Mouse (Mus musculus) liver, adult 2 months (tissue): ENCODE measurements around the gene Pard3. TPM values are rescaled to one million over a fixed set of nuclear protein-coding genes. Genes with fewer than 3 reads are reported as not detected.
A peak's percentile ranks its signal among the peaks of the same experiment; 100 is the strongest.

ENCODE experiments used
- DNase-seq: peaks from one replicate; pipeline ENCODE4 v3.0.0-alpha.2; 2011; ENCODE audit warnings: low read depth, low spot score; ENCODE audit errors: extremely low read depth
- H3K27ac ChIP-seq: fragments of 200-500 bp; replicated peaks from 2 replicates; pipeline ENCODE4 v1.5.1; 2012; ENCODE audit warnings: low read depth, mild to moderate bottlenecking, control low read depth, inconsistent platforms, low read length; ENCODE audit not compliant: insufficient read depth
- H3K27me3 ChIP-seq: fragments of 200-500 bp; 2 replicates; pipeline ENCODE4 v1.6.1; 2012; ENCODE audit warnings: mild to moderate bottlenecking, moderate library complexity, low read length, inconsistent platforms; ENCODE audit not compliant: control insufficient read depth, insufficient read depth
- H3K36me3 ChIP-seq: fragments of 200-500 bp; 2 replicates; pipeline ENCODE4 v1.6.1; 2012; ENCODE audit warnings: low read length, inconsistent platforms; ENCODE audit not compliant: control insufficient read depth, insufficient read depth
- H3K4me1 ChIP-seq: fragments of 200-500 bp; 2 replicates; pipeline ENCODE4 v1.6.1; 2011; ENCODE audit warnings: low read length; ENCODE audit not compliant: control insufficient read depth, insufficient read depth
- H3K4me3 ChIP-seq: fragments of 200-500 bp; 2 replicates; pipeline ENCODE4 v1.5.1; 2011; ENCODE audit warnings: low read depth, mild to moderate bottlenecking, control low read depth, low read length, moderate library complexity; ENCODE audit not compliant: insufficient read depth
- H3K79me2 ChIP-seq: fragments of 200-500 bp; 2 replicates; pipeline ENCODE4 v1.6.1; 2012; ENCODE audit warnings: inconsistent platforms, mild to moderate bottlenecking, low read length, moderate library complexity; ENCODE audit not compliant: control insufficient read depth, insufficient read depth
- H3K9ac ChIP-seq: fragments of 200-500 bp; 2 replicates; pipeline ENCODE4 v1.6.1; 2012; ENCODE audit warnings: low read depth, mild to moderate bottlenecking, control low read depth, inconsistent platforms, low read length
- CTCF ChIP-seq: fragments of 200-500 bp; IDR thresholded peaks from 2 replicates; pipeline ENCODE4 v1.5.1; 2011; ENCODE audit warnings: low read depth, low read length, control low read depth
- POLR2A ChIP-seq: fragments of 200-500 bp; IDR thresholded peaks from 2 replicates; pipeline ENCODE4 v1.6.1; 2011; ENCODE audit warnings: low read length, control low read depth; ENCODE audit not compliant: insufficient read depth; ENCODE audit errors: extremely low read depth
- WGBS: fragments of 180-500 bp; shearing (Covaris S2); methylation state at CpG from one replicate; pipeline ENCODE4 v1.1.7; 2018; 5-methylcytosine and 5-hydroxymethylcytosine counted together
- polyA plus RNA-seq: library from polyadenylated mRNA; depleted of rRNA; stranded (reverse); fragments of >200 nt; gene quantifications from 2 replicates; pipeline ENCODE4 v1.2.3, GENCODE M21; 2012; rRNA removed
- total RNA-seq: library from RNA; depleted of rRNA; stranded (reverse); fragments of >200 nt; gene quantifications from 2 replicates; pipeline ENCODE4 v1.2.3, GENCODE M21; 2014; rRNA removed

Gene Pard3
- 47.4 and 54.9 TPM in 2 replicates for total RNA-seq
- polyA plus RNA-seq: 61.4 and 62.4 TPM in 2 replicates

DNA sequence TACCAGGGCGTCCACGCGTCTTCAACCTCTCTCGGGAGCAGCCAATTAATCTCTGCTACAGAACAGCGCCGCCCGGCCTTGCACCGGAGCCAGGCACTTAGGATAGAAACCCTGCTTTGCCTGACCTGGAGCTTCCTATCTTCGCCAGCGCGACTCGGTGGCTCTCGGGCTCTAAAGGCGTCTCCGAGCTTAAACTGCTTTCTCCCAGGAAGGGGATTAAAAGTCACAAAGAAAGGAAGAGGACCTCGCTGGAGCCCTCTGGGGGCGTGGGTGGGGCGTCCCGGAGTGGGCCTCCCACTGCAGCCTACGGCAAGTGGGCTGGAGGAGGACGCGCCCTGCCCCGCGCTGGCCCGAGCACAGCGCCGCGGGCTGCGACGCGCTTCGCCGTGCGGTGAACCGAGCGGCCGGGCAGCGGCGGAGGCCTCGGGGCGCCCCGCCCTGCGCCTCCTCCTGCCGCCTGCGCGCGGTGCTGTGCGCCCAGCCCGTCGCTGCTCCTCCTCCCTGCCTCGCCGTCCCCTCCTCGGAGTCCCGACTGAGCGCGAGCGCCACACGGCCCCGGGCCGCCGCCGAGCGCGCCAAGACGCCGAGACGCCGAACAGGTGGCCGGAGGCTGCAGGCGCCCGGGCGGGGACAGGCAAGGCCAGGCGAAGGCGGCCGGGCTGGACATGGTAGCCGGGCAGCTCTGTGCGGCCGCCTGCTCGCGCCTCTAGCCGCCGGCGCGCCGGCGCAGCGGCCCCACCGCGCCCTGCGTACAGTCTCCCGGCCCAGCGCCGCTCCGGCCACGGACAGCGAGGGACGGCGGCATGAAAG is at the start of gene Pard3:
Gene Pard3 (plus strand): TSS at position 343 of the 810 bp plus-strand sequence.
- Histone ChIP-seq H3K9ac (peak within 1 kb of the TSS; percentile 100), H3K4me3 (peak within 1 kb of the TSS; percentile 99), H3K27ac (peak within 1 kb of the TSS; percentile 98), H3K36me3 (no peaks in the 10 kb centered on the region), H3K4me1 (peaks cover 17% of the 10 kb centered on the region), H3K79me2 (peaks cover 24% of the 10 kb centered on the region), H3K27me3 (no peaks in the 10 kb centered on the region)
- peak; percentile 71 for TF ChIP-seq CTCF
- 0 out of 2 replicates have a peak, but pooled peaks have one; percentile 59 for TF ChIP-seq POLR2A
- WGBS: under 1% methylated on average over 96 of the region's 98 CpGs
- peak; percentile 74 for DNase-seq

DNA sequence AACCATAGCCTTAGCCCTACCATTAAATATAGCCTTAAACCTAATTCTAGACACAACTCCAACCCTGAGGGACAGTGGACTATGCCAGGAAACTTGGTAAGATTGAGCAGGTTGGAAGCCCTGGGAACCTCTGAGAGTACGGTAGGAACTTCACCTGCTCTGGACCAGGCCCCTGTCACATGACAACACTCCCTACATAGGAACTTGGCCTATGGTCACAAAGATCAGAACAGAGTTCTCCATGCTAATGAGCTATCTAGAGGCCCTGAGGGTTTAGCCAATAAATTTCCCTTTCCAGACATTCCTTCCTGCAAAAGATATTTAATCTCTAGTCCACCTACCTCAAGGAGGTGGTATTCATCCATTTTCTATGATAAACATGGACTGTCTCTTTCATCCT is 41.9 kb upstream of the Pard3 start:
- Histone ChIP-seq H3K4me3 (no peak overlapping the region), H3K4me1 (no peaks in the 10 kb centered on the region), H3K27me3 (no peaks in the 10 kb centered on the region), H3K79me2 (no peaks in the 10 kb centered on the region), H3K36me3 (no peaks in the 10 kb centered on the region), H3K9ac (no peak overlapping the region), H3K27ac (no peak overlapping the region)
- WGBS: 97% methylated on average over 1 of the region's 1 CpGs
- TF ChIP-seq CTCF (no peak), POLR2A (no peak)
- no peak for DNase-seq

GRCm38 (mm10) chr8:127025256-127025717 is 38.4 kb upstream of the Pard3 start:
- no peaks in the 10 kb centered on the region for H3K4me1 ChIP-seq

DNA sequence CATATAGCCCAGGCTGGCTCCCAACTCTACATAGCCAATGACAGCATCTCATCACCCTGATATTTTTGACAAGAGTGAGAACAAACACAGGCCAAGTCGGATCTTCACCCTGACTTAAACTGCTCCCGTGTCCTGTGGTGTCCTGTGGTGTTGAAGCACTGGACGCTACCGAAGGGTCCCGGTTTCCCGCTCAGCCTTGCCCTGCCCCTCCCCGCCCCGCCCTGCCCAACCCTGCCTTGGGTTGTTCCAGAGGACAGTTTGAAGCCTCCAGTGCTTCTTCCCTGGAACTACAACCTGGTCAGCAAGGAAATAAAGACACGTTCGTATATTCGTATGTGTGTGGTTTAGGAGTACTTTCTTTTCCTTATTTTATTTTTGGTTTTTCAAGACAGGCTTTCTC is 37.9 kb upstream of the Pard3 start:
- H3K79me2 ChIP-seq: no peaks in the 10 kb centered on the region
- H3K9ac ChIP-seq: no peak overlapping the region
- DNase-seq: no peak
- no peak overlapping the region for H3K27ac ChIP-seq
- H3K27me3 ChIP-seq: no peaks in the 10 kb centered on the region
- no peak overlapping the region for H3K4me3 ChIP-seq
- TF ChIP-seq POLR2A (no peak), CTCF (no peak)
- no peaks in the 10 kb centered on the region for H3K36me3 ChIP-seq
- WGBS: 74% methylated on average over 11 of the region's 11 CpGs
- no peaks in the 10 kb centered on the region for H3K4me1 ChIP-seq

More at GRCm38 (mm10) chr8:127025256-127025717, 38.4 kb upstream of the Pard3 start:
- Histone ChIP-seq H3K27ac (no peak overlapping the region), H3K4me3 (no peak overlapping the region), H3K79me2 (no peaks in the 10 kb centered on the region), H3K27me3 (no peaks in the 10 kb centered on the region), H3K36me3 (no peaks in the 10 kb centered on the region), H3K9ac (no peak overlapping the region)
- TF ChIP-seq CTCF (no peak), POLR2A (no peak)
- 87% methylated on average over 11 of the region's 11 CpGs for WGBS
- no peak for DNase-seq

GRCm38 (mm10) chr8:127031476-127031875 is 32.2 kb upstream of the Pard3 start:
- TF ChIP-seq POLR2A (no peak), CTCF (no peak)
- WGBS: 86% methylated on average over 5 of the region's 5 CpGs
- no peak for DNase-seq
- Histone ChIP-seq H3K4me1 (no peaks in the 10 kb centered on the region), H3K79me2 (no peaks in the 10 kb centered on the region), H3K27me3 (no peaks in the 10 kb centered on the region), H3K4me3 (no peak overlapping the region), H3K27ac (no peak overlapping the region), H3K36me3 (no peaks in the 10 kb centered on the region), H3K9ac (no peak overlapping the region)

DNA sequence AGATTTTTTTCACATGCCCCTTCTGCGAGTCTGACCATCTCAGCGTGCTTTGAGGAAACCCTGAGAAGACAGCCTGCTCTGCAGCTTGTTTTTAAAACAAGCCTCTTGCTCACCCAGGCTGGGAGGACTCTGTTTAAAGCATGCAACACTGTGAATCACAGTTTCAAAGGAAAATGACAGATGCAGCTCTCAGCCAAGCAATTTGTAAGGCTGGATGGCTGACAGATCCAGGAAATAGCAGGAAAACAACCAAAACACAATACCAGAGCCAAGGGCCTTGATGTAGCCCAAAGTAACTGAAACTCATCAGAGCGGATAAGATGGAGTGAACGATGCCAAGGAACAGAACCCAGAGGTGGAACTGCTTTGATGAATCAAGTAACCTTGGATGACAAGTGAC is 24.8 kb upstream of the Pard3 start:
- 83% methylated on average over 4 of the region's 4 CpGs for WGBS
- Histone ChIP-seq H3K36me3 (no peaks in the 10 kb centered on the region), H3K27me3 (no peaks in the 10 kb centered on the region), H3K9ac (no peak overlapping the region), H3K79me2 (no peaks in the 10 kb centered on the region), H3K4me3 (no peak overlapping the region), H3K4me1 (no peaks in the 10 kb centered on the region), H3K27ac (no peak overlapping the region)
- TF ChIP-seq POLR2A (no peak), CTCF (no peak)
- DNase-seq: no peak
